Mouse (Mus musculus) CH12F3 (cell line): ENCODE data around the gene Gm9821.

Experiments
- in situ Hi-C: fragments of 300-500 bp; cut with MboI; formaldehyde crosslinking; loops from 2 replicates; pipeline ENCODE4 v1.14.3; 2020; ENCODE audit warnings: low sequenced_read_pairs

The Gm9821 gene

GRCm38 (mm10) chr2:91924726-91925125 lies 20.8 kb upstream of the Gm9821 start:
- in situ Hi-C loops: loop anchor here (10.0 kb wide), 1 partner anchor 140 kb away; no protein-coding TSS in a partner anchor

GRCm38 (mm10) chr2:91925442-91925841 lies 20.1 kb upstream of the Gm9821 start:
- in situ Hi-C loops: loop anchor here (10.0 kb wide), 1 partner anchor 141 kb away; no protein-coding TSS in a partner anchor

GRCm38 (mm10) chr2:91926949-91927348 lies 18.6 kb upstream of the Gm9821 start, which contains the start of gene Chrm4:
Gene Chrm4 (plus strand): TSS chr2:91927249.
- in situ Hi-C loops: loop anchor here (10.0 kb wide), 1 partner anchor 142 kb away; no protein-coding TSS in a partner anchor

GRCm38 (mm10) chr2:91927826-91928533 lies 17.5 kb upstream of the Gm9821 start:
- in situ Hi-C loops: loop anchor here (10.0 kb wide), 1 partner anchor 143 kb away; no protein-coding TSS in a partner anchor

- in situ Hi-C loops: loop anchor here (10.0 kb wide), 1 partner anchor 144 kb away; no protein-coding TSS in a partner anchor
Observed at GRCm38 (mm10) chr2:91928534-91929350, 16.8 kb upstream of the Gm9821 start.

GRCm38 (mm10) chr2:91929455-91929854 lies 16.0 kb upstream of the Gm9821 start:
- in situ Hi-C loops: loop anchor here (10.0 kb wide), 1 partner anchor 145 kb away; no protein-coding TSS in a partner anchor

- in situ Hi-C loops: loop anchor here (10.0 kb wide), 1 partner anchor 145 kb away; no protein-coding TSS in a partner anchor
Observed at GRCm38 (mm10) chr2:91929936-91930335, 15.6 kb upstream of the Gm9821 start.

- in situ Hi-C loops: no loop called here
Observed at GRCm38 (mm10) chr2:91930761-91931291, 14.7 kb upstream of the Gm9821 start.

- in situ Hi-C loops: no loop called here
Observed at GRCm38 (mm10) chr2:91931328-91932159, 14.0 kb upstream of the Gm9821 start.

- in situ Hi-C loops: no loop called here
Observed at GRCm38 (mm10) chr2:91932160-91932711, 13.3 kb upstream of the Gm9821 start, which contains the start of gene Mdk. Gene Mdk (minus strand): TSS chr2:91932297.

GRCm38 (mm10) chr2:91932737-91933350 lies 12.7 kb upstream of the Gm9821 start:
- in situ Hi-C loops: no loop called here

GRCm38 (mm10) chr2:91933471-91933870 lies 12.0 kb upstream of the Gm9821 start:
- in situ Hi-C loops: no loop called here

- in situ Hi-C loops: no loop called here
Observed at GRCm38 (mm10) chr2:91934016-91934415, 11.5 kb upstream of the Gm9821 start.

- in situ Hi-C loops: no loop called here
Observed at GRCm38 (mm10) chr2:91934826-91935525, 10.5 kb upstream of the Gm9821 start.

- in situ Hi-C loops: no loop called here
Observed at GRCm38 (mm10) chr2:91936154-91936553, 9.3 kb upstream of the Gm9821 start.

- in situ Hi-C loops: no loop called here
Observed at GRCm38 (mm10) chr2:91939303-91939935, 6.1 kb upstream of the Gm9821 start.

- in situ Hi-C loops: no loop called here
Observed at GRCm38 (mm10) chr2:91942356-91942755, 3.1 kb upstream of the Gm9821 start.

- in situ Hi-C loops: no loop called here
Observed at GRCm38 (mm10) chr2:91944170-91944950, 1.1 kb upstream of the Gm9821 start.
